Mouse (Mus musculus) cerebellum, adult 9-11 months (tissue): ENCODE results near the gene Il34.
A peak's percentile ranks its signal among the peaks of the same experiment; 100 is the strongest.

ENCODE experiments used
- DNase-seq: peaks from one replicate; pipeline ENCODE4 v3.0.0; 2022

Il34 gene

DNA sequence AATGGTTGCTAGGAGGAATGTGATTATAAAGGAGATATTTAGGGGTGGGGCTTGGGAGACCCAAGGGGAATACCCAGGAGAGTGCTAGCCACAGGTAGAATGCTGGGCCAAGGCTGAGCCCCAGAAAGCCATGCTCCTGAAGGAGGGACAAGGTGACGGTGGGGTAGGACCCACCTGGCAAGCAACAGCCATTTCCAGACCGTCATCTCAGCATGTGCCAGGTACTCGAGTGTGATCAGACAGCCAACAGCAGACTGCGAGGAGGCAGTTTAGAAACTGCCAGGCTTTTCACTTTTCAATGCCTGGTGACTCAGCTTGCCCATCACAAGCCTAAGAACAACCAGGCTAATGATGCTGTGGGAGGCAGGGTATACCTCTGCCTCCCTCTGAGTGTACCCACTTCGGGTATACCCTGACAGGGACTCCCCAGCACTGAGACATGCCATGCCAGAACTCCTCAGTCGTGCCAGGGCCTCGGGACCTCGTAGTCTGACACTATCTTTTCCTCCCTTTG lies 74.3 kb downstream of the Il34 start:
- DNase-seq: peak; percentile 54

DNA sequence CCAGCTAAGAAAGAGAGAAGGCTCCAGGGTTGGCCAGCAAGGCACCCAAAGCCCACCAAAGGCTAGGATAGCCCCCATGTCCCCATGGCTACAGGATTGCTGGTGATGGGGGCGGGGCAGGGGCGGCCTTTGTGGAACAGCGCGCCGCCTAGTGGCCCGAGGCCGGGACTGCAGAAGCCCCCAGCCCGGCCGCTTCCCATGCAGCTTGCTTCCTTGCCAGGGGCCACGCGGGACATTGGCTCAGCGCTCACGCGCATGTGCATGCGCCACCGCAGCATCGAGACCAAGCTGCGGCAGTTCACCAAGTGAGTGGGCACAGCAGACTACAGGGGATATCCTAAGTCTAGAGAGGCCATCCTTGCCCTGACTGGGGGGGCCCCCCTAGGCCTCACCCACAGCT lies 78.8 kb downstream of the Il34 start:
- DNase-seq: peak; percentile 72

DNA sequence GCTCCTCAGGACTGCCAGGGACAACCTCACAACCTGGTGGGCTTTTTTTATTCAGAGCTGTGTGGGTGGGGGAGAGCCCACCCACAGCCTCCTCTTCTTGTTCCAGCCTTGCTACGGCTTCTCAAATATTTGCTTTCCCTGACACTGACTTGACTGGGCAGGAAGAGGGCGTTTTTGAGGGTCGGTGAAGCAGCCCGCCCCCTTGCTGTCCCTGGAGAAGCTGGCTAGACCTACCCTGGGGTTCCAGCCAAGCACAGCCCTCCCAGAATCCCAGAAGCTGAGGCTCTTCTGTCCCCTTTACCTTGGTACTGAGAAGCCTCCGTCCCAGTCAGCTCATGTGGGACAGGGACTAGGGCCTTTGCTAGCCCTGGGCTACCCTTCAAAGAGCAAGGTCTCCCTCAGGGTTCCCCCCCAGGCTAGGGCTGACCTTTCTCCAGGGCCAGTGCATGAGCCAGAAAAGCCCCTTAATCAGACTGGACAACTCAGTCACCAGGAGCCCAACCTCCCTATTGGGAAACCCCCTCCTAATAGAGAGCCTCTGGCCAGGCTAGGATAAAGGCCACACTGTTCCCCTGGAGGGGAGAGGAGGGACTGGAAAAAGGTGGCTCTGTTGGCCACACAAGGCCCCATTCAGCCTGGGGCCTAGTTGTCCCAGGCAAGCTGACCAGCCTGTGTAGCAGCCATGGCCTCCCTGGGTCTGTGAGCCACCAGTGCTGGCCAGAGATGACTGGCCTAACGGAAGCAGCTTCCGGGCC lies 80.5 kb downstream of the Il34 start:
- DNase-seq: no peak

DNA sequence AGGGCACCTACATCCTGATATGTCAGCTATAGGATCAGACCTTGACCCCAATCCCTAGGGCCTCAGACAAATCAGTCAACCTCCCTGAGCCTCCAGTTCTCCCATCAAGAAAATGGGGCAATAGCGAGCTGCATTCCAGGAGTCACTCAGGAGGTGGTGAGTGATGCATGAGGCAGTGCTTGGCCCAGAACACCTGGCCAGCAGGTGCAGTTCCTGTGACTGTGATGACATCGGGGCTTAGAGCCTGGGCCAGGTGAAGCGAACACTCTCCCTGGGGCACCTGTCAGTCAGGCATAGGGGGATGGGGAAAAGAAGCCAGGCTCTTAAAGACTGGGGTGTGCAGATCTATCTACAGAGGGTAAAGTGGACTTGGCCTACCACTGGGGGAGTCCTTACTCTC lies 81.2 kb downstream of the Il34 start:
- no peak for DNase-seq

DNA sequence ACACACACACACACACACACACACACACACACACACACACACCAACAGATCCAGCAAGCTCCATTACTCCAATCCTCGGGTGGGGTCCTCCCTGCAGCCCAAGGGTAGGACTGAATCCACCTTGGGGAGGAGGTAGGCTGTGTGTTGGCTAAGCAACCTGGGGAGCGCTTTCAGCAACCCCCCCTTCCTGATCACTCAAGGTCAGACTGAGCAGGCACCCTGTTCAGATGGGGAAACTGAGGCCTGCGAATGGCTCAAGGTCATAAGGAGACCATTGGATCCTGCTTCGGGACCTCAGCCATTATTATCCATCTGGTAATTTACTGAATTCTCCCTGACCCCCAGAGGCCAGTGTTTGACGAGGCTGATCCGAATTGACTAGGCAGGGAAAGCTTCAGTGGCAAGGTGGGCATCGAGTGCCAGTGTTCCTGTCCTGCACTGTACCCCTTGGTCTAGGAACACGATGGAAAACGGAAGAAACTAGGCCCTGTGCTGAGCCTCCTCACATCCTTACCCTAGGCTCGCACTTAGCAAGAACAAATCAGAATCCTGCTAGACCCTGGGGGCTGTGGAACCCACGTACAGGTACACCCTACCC lies 83.2 kb downstream of the Il34 start:
- no peak for DNase-seq

DNA sequence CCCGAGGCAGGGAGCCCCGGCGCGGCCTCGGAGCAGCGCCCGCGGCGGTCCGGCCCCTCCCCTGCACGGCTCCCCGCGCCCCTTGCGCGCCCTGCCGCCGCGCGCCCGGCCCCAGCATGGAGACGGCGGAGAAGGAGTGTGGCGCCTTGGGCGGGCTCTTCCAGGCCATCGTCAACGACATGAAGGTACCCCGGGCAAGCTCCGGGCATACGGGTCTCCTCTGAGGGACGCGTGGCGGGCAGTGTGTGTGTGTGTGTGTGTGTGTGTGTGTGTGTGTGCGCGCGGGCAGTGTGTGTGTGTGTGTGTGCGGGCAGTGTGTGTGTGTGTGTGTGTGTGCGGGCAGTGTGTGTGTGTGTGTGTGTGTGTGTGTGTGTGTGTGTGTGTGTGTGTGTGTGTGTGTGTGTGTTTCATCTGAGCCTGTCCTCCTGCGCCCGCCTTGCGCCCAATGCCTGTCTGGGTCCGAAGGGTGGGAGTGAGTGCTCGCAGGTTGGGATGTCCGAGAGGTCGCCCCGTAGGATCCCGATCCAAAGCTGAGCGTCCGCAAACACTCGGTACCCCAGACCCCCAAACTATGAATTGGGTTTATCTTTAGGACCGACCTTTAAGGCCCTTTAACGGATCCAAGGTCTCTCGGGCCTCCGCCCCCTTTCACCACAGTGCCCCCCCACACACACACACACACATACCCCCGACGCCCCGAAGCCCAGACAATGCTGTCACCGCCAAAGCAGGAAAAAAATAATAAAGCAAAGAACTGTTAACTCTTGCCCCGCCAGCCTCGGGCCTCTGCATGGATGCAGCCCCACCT lies 83.9 kb downstream of the Il34 start:
- peak; percentile 72 for DNase-seq

DNA sequence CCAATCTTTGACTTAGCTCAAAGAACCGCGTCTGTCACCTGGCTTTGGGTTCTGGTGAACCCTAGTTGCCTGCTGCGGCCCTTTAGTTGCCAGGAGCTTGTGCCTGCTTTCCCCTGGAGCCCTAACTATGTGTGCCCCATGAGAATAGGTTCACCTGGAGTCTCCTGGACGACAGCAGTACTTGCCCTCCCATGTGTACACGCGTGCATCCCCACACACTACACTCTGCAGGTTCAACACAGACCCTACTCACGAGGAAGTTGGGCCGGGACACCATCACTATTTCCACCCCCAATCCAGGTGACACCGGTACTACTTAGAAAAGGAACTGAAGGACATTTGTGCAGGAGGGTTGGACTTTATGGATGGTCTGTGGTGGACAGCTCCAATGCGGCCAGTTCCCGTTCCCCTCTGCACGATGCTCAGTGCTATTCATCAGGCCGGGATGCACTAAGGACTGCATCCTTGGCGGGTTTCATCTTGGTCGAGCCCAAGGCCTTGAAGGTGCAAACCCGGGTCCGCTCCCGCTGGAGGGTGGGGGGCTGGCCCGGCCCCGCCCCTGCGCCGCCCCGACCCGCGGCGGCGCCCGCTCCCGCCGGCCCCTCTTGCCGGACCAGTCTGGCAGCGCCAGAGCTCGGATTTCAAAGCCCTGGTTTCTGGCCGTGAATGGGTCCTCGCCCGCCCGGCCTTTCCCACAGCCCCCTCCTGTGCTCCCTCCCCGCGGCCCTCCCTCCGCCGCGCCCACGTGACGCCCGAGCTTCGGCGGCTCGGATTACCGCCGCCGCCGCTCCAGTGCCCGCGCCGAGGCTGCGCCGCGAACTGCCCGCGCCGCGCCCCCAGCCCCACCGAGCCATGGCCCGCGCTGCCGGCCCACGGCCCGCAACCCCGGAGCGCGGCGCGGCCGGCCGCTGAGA lies 84.8 kb downstream of the Il34 start, which contains the start of gene Mtss1l:
Gene Mtss1l, plus strand, starts transcription at position 792 of the 914 bp plus-strand sequence.
- DNase-seq: peak; percentile 88

DNA sequence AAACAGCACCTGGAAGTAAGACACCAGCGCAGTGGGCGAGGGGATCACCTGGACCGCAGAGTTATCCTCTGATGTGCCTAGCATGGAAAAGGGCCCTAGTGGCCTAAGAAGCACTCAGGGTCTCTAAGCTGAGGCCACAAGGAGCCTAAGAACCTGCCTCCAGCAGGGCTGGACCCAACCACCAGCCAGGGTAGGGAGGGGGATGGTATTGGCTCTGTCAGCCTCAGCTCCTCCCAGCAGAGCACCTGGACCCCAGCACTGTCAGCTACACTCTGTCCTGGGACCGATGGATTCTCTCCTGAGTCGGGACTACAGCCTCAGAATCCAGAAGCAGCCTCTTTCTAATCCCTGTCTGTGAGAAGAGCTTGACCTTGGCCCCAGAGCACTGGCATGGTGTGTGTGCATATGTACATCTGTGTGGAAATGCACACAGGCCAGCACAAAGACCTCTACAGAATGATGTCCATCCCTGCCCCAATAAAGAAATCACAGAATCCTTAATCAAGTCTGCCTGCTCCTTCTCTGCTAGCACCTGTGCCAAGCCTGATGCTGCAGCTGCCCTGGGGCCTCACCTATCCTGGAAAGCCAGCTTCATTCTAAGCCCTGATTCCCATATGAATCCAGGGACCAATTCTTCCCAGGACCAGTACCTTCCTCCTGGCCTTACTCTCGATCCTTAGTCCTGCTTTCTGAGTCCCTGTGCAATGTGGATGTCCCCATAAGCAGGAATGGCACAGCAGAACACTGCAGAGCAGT lies 85.6 kb downstream of the Il34 start:
- DNase-seq: no peak

DNA sequence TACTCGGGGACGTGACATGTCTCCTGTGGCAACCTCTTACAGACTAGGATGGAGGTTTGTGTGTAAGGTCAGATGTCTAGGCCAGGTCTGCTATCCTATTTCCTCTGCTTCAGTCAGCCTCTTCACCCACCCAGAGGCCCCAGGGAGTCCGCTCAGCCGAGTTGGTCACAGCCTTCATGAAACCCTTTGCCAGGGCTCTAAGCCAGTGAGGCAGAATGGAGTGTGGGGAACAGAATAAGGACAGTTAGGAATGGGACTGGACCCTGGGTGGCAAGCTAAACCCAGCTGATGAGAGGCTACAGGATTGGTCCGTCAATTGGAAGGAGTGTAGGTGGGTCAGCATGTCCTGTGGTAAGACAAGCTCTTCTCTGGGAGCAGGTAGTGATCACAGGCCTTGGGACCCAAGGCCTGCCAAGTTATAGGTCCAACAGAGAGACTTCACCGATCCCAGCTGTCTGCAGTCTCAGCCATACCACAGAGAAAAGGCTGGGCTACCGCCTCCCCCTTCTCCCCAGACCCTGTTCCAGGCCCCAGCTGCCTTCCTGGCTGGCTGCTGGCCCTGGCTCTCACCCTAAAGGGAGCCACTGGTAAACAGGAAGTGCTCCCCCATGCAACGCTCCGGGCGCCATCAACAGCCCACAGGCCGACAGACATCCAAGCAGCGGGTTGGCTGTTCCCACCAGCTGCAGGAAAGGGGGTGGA lies 86.6 kb downstream of the Il34 start:
- peak; percentile 72 for DNase-seq

DNA sequence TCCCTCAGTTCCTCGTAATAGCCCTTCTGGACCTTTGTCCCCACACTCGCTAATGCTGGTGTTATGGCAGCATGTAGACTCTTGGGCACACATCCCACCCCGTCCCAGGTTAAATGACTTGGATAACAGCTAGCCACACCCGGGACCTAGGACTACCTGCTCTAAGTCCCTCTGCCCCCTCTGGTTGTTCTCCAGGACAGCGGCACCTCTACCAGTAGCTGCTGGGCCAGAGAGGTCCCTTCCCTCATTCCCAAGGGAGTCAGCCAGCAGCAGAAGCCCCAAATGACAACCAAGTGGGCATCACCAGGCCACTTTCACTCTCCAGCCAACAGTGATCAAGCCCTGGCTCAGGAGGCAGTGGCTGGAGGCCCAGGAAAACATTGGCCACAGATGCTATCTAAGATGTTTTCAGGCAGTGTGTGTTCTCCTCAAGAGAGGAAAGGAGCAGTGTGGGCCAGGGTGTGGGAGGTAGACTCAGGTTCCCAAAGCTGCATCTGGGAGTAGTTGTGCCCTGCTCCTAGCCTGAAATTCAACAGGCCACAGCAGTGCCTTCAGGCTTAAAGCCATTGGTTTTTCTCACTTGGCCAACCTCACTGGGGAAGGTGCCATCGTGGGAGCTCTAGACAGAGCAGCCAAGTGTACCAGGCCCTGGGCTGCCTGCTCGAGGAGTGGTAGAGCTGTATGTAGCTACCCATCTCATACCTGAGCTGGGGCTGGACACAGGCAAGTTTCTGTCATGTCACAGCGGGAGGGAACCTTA lies 87.3 kb downstream of the Il34 start:
- no peak for DNase-seq

DNA sequence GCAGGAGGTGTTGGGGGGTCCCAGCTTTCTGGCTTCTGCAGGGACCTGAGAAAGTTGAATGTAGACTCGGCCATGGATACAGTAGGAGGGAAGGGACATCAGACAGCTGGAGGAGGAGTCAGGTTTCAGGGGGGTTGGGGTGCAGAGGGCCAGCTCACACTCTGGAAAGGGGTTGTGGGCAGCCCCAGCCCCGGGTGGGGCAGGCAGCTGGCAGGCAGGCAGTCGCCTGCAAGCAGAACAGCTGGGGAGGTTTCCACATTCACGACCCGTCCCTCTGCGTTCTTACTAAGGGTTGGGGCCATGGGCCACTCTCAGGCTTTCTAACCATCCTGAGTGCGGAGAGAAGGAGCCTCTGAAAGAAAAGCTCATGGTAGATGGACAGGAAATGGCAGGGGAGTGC lies 88.6 kb downstream of the Il34 start:
- DNase-seq: no peak

DNA sequence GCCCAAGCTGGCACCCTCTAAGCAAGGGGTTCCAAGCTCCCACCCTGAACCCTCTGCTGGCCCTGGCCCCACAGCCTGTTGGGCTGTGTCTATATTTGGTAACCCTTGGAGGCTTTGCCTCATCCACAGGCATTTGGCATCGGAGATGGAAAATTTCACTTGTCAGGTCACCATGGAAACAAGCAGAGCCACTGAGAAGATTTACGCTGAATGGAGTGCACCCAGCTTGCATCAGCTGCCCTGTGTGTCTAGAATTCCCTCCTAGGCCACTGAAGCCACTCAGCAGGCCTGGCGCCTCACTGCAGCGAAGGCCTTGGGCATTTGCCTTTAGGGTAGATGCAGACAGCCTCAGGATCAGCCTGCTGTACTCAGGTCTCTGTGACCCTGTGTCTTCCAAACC lies 89.6 kb downstream of the Il34 start:
- peak; percentile 88 for DNase-seq

DNA sequence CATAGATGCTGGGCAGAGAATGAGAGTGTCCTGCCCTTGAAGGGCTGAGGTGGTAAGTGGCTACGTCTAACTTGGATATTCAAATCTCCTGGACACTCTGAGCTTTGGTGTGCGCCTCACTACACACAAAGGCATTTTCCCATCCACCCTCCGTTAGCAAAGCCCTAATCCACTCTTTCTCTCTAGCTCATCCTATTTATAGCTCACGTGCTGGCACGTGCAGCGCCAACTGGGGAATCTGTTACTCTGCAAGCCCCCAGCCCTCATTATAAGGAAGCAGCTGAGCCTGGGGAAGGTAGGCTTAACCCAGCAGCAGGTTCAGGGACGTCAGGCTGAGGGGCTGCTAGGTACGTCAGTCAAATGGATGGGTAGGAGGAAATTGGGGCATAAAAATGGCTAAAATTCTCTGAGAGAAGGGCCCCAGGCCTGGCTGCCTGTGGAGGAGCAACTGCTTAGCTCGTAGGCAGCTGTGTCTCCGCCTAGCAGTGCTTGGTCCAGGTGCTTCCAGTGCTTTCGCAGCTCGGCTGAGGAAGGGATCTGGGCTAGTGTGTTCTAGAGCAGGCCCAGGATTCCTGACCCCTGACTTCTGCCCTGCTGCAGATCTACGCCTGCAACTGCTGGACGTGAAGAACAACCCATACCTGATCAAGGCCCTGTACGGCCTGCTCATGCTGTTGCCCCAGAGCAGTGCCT lies 90.8 kb downstream of the Il34 start:
- DNase-seq: no peak

DNA sequence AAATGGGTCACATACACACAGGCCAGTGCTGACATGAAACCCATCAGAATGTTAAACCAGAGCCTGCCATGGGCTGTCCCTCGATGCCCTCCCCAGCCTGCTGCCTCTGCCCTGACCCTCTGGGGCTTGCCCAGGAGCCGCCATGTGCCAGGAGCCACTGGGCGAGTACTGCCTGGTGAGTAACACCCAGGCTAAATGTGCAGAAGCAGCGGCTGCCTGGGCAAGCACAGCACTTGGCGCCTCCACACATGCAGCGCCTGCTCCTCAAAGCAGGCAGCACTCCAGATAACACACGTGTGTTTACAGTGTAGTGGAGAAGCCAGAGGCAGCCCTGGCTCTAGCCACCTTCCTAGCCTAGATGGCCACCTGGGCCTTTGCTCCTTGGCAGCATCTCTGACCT lies 92.7 kb downstream of the Il34 start:
- peak; percentile 63 for DNase-seq

DNA sequence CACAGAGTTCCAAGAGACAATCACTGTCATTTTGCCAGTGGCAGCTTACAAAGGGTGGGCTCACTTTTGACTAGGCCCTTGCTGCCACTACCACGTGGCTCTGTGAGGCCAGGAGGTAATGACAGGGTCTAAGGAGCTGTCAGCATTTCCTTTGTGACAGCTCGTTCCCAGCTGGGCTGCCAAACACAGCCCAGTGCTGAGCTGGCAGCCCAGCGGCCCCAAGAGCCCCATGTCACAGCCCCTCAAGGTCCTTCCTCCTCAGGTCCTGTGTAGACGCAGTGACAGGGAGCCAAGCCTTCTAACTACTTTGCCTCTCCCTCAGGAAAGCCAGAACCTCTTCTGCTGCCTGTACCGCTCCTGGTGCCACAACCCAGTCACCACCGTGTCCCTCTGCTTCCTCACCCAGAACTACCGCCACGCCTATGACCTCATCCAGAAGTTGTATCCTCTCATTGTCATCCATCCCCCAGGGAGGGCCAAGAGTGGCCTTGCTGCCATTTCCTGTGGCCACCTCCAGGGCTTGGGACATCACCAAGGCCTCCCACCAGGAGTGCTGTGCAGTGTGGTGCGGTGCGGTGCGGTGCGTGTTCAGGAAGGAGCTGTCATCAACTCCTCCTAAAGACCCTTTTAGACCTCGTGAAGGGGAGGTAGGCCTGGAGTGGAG lies 94.3 kb downstream of the Il34 start:
- peak; percentile 44 for DNase-seq

DNA sequence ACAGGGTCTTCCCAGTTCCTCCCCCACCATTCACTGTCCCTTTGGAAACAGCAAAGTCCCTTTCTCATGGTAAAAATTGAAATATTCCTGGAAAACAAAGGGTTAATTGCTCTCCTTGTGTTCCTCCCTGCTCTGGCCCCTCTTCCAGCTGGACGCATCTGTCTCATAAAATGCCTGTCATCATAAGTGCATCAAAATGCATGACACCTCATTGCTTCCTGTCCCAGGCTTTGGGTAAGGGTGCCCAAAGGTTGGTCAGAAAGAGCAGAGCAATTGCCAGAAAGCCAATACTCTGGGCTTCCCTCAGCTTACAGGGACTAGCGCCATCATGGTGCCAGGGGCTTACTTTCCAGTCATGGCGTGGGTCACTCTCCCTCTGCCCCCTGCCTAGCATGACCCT lies 95.1 kb downstream of the Il34 start:
- DNase-seq: peak; percentile 30

DNA sequence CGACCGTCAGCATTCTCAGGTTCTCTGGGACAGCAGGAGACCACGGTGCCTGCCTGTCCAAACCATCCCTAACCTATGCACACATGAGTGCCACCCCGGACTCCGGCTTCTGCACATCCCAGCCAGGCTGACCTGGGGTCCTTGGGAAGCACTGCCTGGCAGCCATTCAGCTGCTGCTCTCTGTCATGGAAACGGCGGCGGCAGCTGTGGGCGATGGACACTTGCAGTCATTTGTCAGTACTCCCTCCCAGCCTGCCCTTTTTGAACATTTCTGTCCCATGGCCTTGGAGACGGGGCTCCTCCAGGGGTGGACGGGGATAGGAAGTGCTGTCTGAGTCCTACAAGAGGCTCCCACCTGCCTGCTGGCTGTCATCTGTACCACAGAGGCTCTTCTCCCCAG lies 97.3 kb downstream of the Il34 start:
- DNase-seq: peak; percentile 49

DNA sequence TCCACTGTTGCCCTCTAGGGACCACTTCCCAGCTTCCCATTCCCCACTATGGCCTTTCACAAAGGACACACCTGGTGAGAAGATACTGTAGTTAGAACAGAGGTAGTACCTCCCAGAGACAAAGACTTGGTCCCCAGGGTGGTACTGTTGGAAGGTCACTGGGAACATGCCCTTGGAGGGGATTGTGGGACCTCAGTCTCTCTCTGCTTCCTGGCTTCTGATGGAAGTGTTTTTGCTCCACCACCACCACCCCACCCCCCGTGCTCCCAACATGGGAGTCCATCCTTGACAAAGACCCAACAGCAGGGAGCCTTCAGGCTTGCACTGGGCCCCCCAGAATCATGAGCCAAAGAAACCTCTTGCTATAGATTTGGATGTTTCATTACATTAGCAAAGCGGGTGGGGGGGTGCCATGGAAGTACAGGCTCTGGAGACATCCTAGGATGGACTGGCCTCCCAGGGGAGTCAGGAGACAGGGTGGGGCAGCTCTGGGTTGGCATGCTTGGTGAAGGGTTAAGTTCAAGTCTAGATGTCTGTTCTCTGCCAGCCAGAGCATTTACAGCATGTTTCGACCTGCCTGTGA lies 99.3 kb downstream of the Il34 start:
- DNase-seq: peak; percentile 71
